Mouse (Mus musculus) midbrain, embryonic 11.5 days (tissue): ENCODE results near the gene Galnt12. TPM values are rescaled to one million over a fixed set of nuclear protein-coding genes. Genes with fewer than 3 reads are reported as not detected.

Experiments
- ATAC-seq: fragments of 200-750 bp; cut with Nextera tagmentation; 2 replicates; pipeline ENCODE4 v1.8.0; 2017; ENCODE audit warnings: moderate TSS enrichment, moderate library complexity; ENCODE audit not compliant: low FRiP score
- DNase-seq: peaks from one replicate; pipeline ENCODE4 v3.0.0; 2015; ENCODE audit warnings: low spot score; ENCODE audit errors: missing footprints
- H3K27ac ChIP-seq: fragments of 300-500 bp; sonication (generic); 2 replicates; pipeline ENCODE4 v1.5.1; 2014; ENCODE audit warnings: low read depth, low read length
- H3K27me3 ChIP-seq: fragments of 300-500 bp; sonication (generic); 2 replicates; pipeline ENCODE4 v1.6.1; 2014; ENCODE audit warnings: mild to moderate bottlenecking, low read length, moderate library complexity, mixed read lengths; ENCODE audit not compliant: control insufficient read depth, insufficient read depth
- H3K36me3 ChIP-seq: fragments of 300-500 bp; sonication (generic); 2 replicates; pipeline ENCODE4 v1.6.1; 2014; ENCODE audit warnings: mild to moderate bottlenecking, low read length, moderate library complexity, mixed read lengths; ENCODE audit not compliant: control insufficient read depth, insufficient read depth
- H3K4me1 ChIP-seq: fragments of 300-500 bp; sonication (generic); 2 replicates; pipeline ENCODE4 v1.6.1; 2014; ENCODE audit warnings: low read length; ENCODE audit not compliant: control insufficient read depth, insufficient read depth
- H3K4me2 ChIP-seq: fragments of 300-500 bp; sonication (generic); 2 replicates; pipeline ENCODE4 v1.6.1; 2014; ENCODE audit warnings: mild to moderate bottlenecking, moderate library complexity
- H3K4me3 ChIP-seq: fragments of 300-500 bp; sonication (generic); 2 replicates; pipeline ENCODE4 v1.5.1; 2014; ENCODE audit warnings: low read depth, low read length
- H3K9ac ChIP-seq: fragments of 300-500 bp; sonication (generic); 2 replicates; pipeline ENCODE4 v1.6.1; 2014; ENCODE audit warnings: low read length
- H3K9me3 ChIP-seq: fragments of 300-500 bp; sonication (generic); 2 replicates; pipeline ENCODE4 v1.6.1; 2016; ENCODE audit warnings: low read length; ENCODE audit not compliant: control insufficient read depth
- WGBS: fragments of 180-500 bp; shearing (Covaris S2); extraction: QIAGEN DNeasy Blood & Tissue Kit; methylation state at CpG from one replicate; pipeline ENCODE4 v1.1.7; 2014; 5-methylcytosine and 5-hydroxymethylcytosine counted together
- polyA plus RNA-seq: library from polyadenylated mRNA; unstranded; fragments of >200 nt; fragmentation: Nextera tagmentation; extraction: Ambion mirVana; gene quantifications from 2 replicates; pipeline ENCODE4 v1.2.1, GENCODE M21; 2014

The Galnt12 gene
- polyA plus RNA-seq, 1 experiment from 2014 or later = 6.1 TPM

DNA sequence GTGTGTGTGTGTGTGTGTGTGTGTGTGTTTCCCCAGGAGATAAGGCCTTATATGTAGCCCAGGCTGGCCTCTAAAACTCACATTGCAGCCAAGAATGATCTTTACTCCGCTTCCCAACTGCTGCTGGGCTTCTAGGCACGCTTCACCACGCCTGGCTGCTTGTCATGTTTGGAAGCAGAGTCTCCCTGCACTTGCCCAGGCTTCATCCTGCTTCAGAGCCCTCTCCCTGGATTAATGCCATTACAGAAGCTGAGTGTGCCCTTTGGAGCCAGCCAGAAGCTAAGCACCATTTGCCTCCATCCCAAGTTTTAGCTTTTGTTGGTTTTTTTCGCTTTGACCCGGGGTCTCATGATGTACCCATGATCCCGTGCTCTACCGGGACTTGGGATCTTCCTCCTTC is 3.0 kb upstream of the Galnt12 start:
- no peak for DNase-seq
- Histone ChIP-seq H3K9ac (no peak overlapping the region), H3K4me2 (no peak overlapping the region), H3K27ac (no peak overlapping the region), H3K27me3 (peaks cover 18% of the 10 kb centered on the region), H3K9me3 (no peaks in the 10 kb centered on the region), H3K4me1 (peaks cover 17% of the 10 kb centered on the region), H3K36me3 (no peaks in the 10 kb centered on the region), H3K4me3 (no peak overlapping the region)
- no peak for ATAC-seq
- WGBS = 88% methylated on average over 7 of the region's 7 CpGs

DNA sequence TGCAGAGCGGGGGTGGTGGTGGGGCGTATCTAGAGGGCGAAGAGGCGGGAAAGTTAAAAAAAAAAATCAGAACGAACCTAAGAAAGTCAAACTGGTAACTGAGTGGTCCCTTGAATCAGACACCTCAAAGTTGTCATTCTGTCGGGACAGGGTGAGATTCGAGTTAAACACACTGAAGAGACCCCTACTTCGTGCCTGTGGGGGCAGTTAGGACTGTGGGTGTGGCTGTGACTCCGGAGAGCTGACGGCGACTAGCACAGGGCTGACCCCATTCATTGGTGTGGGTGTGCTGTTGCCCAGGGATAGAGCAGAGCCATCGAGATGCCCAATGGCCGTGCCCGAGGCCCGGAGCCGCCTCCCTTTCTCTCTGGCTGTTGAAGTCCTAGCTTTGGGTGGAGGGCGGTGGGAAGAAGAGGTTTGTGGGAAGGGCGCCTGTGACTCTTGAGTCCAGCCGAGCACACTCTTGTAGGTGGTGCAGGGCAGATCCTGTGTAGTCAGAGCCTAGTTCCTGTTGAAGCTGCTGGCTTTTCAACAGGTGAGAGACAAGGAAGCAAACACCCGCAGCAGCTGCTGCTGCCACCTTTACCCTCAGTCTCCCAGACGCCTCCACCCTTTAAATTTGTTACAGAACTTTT is 795 bp downstream of the Galnt12 start:
- peaks cover 21% of the 10 kb centered on the region for H3K27me3 ChIP-seq
- WGBS = under 1% methylated on average over 21 of the region's 21 CpGs
- H3K4me2 ChIP-seq = peak overlapping the region; percentile 100
- DNase-seq = peak; percentile 95
- H3K4me3 ChIP-seq = peak overlapping the region; percentile 68
- peaks cover 20% of the 10 kb centered on the region for H3K4me1 ChIP-seq
- H3K9ac ChIP-seq = peak overlapping the region; percentile 70
- no peaks in the 10 kb centered on the region for H3K36me3 ChIP-seq
- peak; percentile 59 for ATAC-seq
- no peaks in the 10 kb centered on the region for H3K9me3 ChIP-seq
- no peak overlapping the region for H3K27ac ChIP-seq

DNA sequence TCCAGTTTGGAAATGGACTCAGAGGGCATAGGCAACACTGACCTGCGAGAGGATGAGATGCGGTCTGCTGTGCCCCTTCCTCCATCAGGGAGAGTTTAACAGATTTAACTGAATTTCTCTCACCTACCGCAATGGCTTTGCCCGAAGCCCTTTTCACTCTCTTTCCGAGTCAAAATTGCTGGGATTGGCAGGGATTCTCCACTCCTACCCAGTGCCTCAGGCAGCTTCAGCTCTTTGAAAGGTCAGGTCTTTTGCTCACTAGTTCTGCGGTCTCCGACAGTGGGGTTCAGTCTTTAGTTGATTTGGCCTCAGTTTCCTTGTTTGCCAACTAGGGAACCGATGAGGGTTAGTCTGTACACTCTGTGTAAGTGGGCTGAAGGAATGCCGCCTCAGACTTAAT is 1.5 kb downstream of the Galnt12 start:
- no peaks in the 10 kb centered on the region for H3K36me3 ChIP-seq
- H3K9me3 ChIP-seq = no peaks in the 10 kb centered on the region
- peak overlapping the region; percentile 100 for H3K4me2 ChIP-seq
- peak overlapping the region; percentile 68; the same call in 1 of the 2 replicates for H3K4me3 ChIP-seq
- 7% methylated on average over 9 of the region's 9 CpGs for WGBS
- H3K9ac ChIP-seq = no peak overlapping the region; the same call in 1 of the 2 replicates
- ATAC-seq = peak; percentile 20; the same call in 1 of the 2 replicates
- peak; percentile 93 for DNase-seq
- peaks cover 20% of the 10 kb centered on the region for H3K4me1 ChIP-seq
- peaks cover 21% of the 10 kb centered on the region for H3K27me3 ChIP-seq
- H3K27ac ChIP-seq = no peak overlapping the region

DNA sequence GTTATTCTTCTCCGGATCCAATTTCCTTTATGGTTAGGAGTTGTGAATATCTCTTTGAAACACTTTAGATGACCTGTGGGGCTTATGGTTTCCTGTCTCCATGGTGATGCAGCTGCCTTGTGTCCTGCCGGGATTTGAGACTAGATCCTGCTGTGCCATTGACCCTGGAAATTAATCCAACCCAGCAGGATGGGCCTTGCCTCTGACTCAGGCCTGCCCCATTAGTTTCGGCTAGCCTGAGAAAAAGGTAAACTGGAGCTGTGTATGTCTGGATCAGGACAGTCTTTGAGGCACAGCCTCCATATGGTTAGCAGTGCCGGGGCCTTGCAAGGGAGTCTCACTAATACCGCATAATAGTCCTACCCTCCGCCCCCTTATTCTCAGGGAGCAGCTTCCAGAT is 1.9 kb downstream of the Galnt12 start:
- Histone ChIP-seq H3K36me3 (no peaks in the 10 kb centered on the region), H3K27me3 (peaks cover 21% of the 10 kb centered on the region), H3K9me3 (no peaks in the 10 kb centered on the region), H3K4me1 (peaks cover 20% of the 10 kb centered on the region), H3K27ac (no peak overlapping the region), H3K4me3 (no peak overlapping the region), H3K4me2 (no peak overlapping the region), H3K9ac (no peak overlapping the region)
- peak; percentile 70 for ATAC-seq
- 18% methylated on average over 6 of the region's 6 CpGs for WGBS
- DNase-seq = peak; percentile 93

DNA sequence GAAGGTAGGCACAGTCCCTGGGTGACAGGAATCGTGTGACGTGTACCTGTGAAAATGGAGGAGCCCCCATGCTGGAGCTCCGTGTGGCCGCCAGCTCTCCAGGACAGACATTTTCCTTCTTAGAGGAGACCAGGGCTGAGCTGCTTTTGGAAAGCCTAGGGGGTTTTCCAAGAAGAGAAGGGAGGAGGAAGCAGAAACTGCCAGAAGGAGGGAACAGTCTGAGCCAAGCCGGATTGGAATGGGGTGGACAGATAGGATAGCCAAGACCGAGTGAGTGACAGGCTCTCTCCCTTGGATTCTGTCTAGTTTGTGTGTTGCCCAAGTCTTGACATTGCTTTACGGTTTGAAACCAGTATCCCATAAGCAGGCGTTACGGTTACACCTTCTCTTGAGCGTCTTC is 11.9 kb downstream of the Galnt12 start:
- Histone ChIP-seq H3K4me2 (no peak overlapping the region), H3K36me3 (no peaks in the 10 kb centered on the region), H3K27me3 (no peaks in the 10 kb centered on the region), H3K9ac (no peak overlapping the region), H3K4me1 (no peaks in the 10 kb centered on the region), H3K9me3 (no peaks in the 10 kb centered on the region), H3K4me3 (no peak overlapping the region), H3K27ac (no peak overlapping the region)
- DNase-seq (no peak), ATAC-seq (no peak)
- WGBS = 92% methylated on average over 10 of the region's 10 CpGs

DNA sequence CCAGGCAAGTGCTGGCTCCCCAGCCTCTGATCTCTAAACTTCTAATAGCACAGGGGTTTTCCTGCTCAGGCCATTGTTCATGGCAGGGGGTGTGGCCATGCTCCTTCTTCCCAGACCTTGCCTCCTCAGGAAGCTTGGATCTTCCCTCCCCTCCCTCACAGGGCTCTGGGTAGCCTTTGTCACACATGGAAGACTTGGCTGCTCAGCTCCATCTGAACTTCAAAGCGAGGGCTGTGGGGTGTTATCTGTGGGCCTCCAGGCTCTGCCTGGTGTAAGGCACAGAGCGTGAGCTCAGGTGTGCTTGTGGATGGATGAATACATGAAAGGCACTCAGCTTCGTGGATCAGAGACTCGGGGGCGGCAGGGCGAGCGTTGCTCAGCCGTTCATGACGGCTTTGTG is 20.2 kb downstream of the Galnt12 start:
- 44% methylated on average over 9 of the region's 9 CpGs for WGBS
- ATAC-seq (no peak), DNase-seq (no peak)
- H3K4me3 ChIP-seq = no peak overlapping the region
- no peaks in the 10 kb centered on the region for H3K9me3 ChIP-seq
- H3K27me3 ChIP-seq = no peaks in the 10 kb centered on the region
- no peak overlapping the region for H3K4me2 ChIP-seq
- no peaks in the 10 kb centered on the region for H3K4me1 ChIP-seq
- H3K9ac ChIP-seq = no peak overlapping the region
- H3K27ac ChIP-seq = no peak overlapping the region
- no peaks in the 10 kb centered on the region for H3K36me3 ChIP-seq

DNA sequence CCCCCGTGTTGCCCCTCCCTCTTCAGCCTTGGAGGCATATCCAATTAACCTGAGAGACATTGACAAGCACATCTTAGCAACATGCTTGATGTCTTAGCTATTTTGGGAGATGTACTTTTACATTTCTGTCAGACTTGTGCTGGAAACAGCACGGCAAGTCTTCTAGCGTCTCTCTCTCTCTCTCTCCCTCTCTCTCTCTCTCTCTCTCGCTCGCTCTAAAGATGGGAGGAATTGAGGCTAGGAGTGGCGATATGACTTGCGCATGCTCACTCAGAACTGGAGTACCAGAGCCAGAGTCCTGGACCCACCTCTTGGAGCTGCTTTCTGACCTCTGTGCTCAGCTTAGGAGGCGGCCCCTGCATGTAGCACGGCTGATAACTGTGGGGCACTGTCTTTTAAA is 20.9 kb downstream of the Galnt12 start:
- Histone ChIP-seq H3K36me3 (no peaks in the 10 kb centered on the region), H3K4me1 (no peaks in the 10 kb centered on the region), H3K4me3 (no peak overlapping the region), H3K9ac (no peak overlapping the region), H3K4me2 (no peak overlapping the region), H3K9me3 (no peaks in the 10 kb centered on the region), H3K27me3 (no peaks in the 10 kb centered on the region), H3K27ac (no peak overlapping the region)
- DNase-seq = no peak
- WGBS = 79% methylated on average over 9 of the region's 9 CpGs
- ATAC-seq = no peak

DNA sequence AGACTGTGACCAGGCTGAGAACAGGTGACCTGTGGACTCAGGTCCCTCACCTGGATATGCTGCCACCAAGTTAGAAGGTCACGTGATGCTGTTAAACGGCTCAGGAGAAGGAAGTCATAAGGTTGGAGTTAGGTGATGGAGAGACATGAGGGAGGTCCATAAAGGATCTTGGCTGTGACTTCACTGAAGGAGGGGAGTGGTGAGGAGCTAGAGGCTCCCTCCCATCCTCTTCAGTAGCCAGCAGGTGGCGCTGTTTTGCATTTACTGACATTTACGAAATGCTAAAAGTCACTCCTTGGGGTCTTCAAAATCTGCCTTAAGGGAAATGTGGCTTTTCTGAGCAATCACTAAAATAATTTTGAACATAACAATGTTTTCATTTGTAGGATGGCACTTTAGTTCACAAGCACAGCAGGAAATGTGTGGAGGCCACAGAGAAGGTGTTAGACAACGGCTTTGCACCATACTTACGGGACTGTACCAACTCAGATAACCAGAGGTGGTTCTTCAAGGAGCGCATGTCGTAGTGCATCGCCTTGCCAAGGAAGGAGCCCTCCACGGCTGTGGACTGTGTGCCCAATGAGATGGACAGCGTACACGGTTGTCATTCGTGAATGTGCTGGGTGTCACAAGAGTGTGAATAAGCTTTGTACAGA is 30.5 kb downstream of the Galnt12 start:
- Histone ChIP-seq H3K4me3 (no peak overlapping the region), H3K4me2 (no peak overlapping the region), H3K27ac (no peak overlapping the region), H3K4me1 (no peaks in the 10 kb centered on the region), H3K9me3 (no peaks in the 10 kb centered on the region; the same call in 1 of the 2 replicates), H3K36me3 (no peaks in the 10 kb centered on the region), H3K27me3 (no peaks in the 10 kb centered on the region), H3K9ac (no peak overlapping the region)
- DNase-seq (peak; percentile 91), ATAC-seq (peak; percentile 48; the same call in 1 of the 2 replicates)
- WGBS = 67% methylated on average over 13 of the region's 13 CpGs

DNA sequence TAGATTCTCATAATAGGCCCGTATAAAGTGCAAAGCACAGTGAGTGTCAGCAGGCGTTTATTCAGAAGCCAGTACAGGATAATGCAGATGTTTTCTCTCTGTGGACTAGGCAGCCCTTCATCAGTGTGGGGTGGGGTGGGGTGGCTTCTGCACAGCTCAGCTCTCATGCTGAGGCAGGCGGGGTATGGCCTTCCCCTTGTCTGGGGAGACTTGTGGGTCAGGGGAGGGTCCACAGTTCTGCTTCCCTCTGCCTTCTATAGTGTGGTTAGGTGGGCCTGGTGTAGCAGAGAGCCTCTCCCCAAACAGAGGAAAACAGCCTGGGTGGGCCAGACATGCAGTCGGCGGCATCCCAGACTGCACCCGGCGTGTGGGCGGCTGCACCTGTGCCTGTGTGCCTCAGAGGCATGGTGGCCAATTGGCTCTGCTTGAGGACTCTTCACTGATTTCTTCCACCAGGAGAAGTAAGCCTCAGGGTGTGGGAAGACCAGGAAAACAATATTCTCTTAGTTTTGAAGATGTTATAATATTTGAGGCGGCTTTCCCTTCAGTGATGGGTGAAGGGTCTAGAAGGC is 32.5 kb downstream of the Galnt12 start:
- H3K27ac ChIP-seq = no peak overlapping the region
- H3K9me3 ChIP-seq = no peaks in the 10 kb centered on the region; the same call in 1 of the 2 replicates
- no peak for DNase-seq
- H3K4me2 ChIP-seq = no peak overlapping the region
- no peak overlapping the region for H3K4me3 ChIP-seq
- H3K36me3 ChIP-seq = no peaks in the 10 kb centered on the region
- no peaks in the 10 kb centered on the region for H3K4me1 ChIP-seq
- H3K9ac ChIP-seq = no peak overlapping the region
- H3K27me3 ChIP-seq = no peaks in the 10 kb centered on the region
- 89% methylated on average over 9 of the region's 9 CpGs for WGBS
- no peak for ATAC-seq
